Mouse (Mus musculus) adrenal gland, adult 10 weeks (tissue): ENCODE results near the gene H2-Eb1. TPM values are rescaled to one million over a fixed set of nuclear protein-coding genes. Genes with fewer than 3 reads are reported as not detected.

Source experiments
- polyA plus RNA-seq: library from polyadenylated mRNA; stranded (reverse); fragments of 350-450 nt; fragmentation: Illumina TruSeq; extraction: RNeasy Lipid Tissue Mini Kit (QIAGEN cat#74804); gene quantifications from one replicate; pipeline ENCODE4 v1.2.3, GENCODE M21; 2014; ENCODE audit warnings: low read depth, low replicate concordance

The H2-Eb1 gene
- polyA plus RNA-seq, result 2.9 TPM

GRCm38 (mm10) chr17:34305380-34306030 is at the start of gene H2-Eb1:
Gene H2-Eb1 (plus strand): TSS chr17:34305867.

DNA sequence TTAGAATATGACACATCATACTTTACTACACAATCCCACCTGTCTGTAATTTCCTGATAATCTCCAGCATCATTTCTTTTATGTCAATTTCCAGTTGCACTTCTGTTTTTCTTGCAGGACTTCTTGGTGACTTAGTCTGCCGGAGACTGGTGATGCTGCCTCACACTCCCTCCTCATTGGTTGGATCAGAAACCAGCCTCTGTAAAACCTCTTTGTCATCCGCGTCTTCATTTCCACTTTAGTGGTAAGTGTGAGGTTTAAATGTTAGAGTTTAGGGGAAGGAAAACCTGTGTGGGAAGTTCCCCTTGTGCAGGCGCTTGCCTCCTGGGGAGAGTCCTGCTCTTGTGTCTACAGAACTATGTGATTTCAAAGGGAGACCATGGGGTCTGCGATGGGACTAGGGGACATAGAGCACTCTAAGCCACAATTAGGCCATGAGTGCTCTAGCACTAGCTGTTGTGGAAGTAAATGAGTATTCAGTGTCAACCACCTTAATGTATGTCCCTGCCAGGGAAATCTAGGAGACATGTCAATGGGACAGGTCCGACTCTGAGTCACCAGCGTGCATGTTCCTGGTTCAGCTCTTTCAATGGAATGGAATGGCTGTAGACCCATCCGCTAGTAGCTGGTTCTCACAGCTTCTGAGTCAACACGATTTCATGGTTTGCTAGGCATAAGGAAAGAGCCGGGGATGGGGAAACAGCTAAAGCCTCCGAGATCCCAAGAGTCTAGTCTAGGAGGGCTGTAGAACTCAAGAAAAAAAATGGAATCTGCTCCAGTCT is 47.9 kb upstream of the H2-Eb1 start, which contains the start of gene H2-Ab1:
H2-Ab1 (plus strand) TSS at position 96 of the 782 bp plus-strand sequence.

DNA sequence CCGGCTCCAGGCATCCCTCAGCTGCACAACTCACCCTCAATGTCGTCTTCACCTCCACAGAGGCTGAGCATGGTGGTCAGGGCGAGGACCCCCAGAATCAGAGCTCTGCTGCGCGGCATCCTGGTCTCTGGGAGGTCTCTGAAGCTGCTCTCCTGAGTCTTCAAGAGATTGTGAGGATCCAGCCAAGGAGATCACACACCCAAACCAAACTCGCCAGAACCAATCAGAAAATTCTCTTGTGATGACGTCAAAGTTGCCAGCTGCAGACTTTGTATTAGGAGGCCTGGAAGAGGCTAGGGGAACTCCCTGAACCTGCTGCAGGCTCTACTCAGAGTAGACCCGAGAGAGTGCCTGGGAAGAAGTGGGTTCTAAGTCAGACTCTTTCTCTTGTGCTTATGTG is 18.0 kb upstream of the H2-Eb1 start, which contains the start of gene H2-Aa:
H2-Aa (minus strand) TSS at position 176 of the 400 bp plus-strand sequence.

GRCm38 (mm10) chr17:34325436-34325835 is 19.8 kb downstream of the H2-Eb1 start, which contains the start of gene H2-Eb2:
Gene H2-Eb2 (plus strand): TSS chr17:34325665.

DNA sequence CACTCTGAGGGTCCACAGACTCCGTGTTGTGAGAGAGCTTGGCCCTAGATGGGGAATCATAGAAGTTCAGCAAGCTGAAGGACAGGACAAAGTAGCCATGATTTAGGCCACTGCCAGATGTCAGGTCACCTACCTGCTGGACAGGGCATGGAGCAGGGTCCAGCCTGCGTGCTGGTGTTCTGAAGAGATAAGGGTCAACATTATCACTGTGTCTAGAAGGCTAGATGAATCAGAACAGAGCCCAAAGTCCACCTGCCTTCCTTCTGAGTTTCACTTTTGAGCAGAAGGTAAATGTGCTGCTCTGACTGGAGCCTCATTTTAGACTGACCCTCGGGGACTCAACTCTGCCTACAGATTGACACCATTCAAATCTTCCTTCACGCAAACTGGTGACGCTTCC is 48.9 kb downstream of the H2-Eb1 start, which contains the start of gene Btnl2:
Btnl2 (plus strand) TSS at position 284 of the 400 bp plus-strand sequence.

Other genes with a start within 250 kb of the H2-Eb1 start
- not detected for gene H2-Oa, start 213.5 kb upstream of the H2-Eb1 start, polyA plus RNA-seq
- gene H2-DMa, start 186.3 kb upstream of the H2-Eb1 start, polyA plus RNA-seq, result not detected
- 272 TPM for gene Brd2, start 183.2 kb upstream of the H2-Eb1 start, polyA plus RNA-seq
- not detected for gene H2-DMb2, start 162.6 kb upstream of the H2-Eb1 start, polyA plus RNA-seq
- gene H2-DMb1, start 152.8 kb upstream of the H2-Eb1 start, polyA plus RNA-seq, result 2.0 TPM
- gene Tap1, start 118.3 kb upstream of the H2-Eb1 start, polyA plus RNA-seq, result 2.2 TPM
- gene Psmb9, start 118.1 kb upstream of the H2-Eb1 start, polyA plus RNA-seq, result 2.9 TPM
- gene Psmb8, start 108.1 kb upstream of the H2-Eb1 start, polyA plus RNA-seq, result 1.2 TPM
- 0.64 TPM for gene Tap2, start 102.3 kb upstream of the H2-Eb1 start, polyA plus RNA-seq
- gene H2-Ob, start 67.0 kb upstream of the H2-Eb1 start, polyA plus RNA-seq, result 1.1 TPM
- 26.2 TPM for gene H2-Ab1, start 48.2 kb upstream of the H2-Eb1 start, polyA plus RNA-seq
- 42.5 TPM for gene H2-Aa, start 18.0 kb upstream of the H2-Eb1 start, polyA plus RNA-seq
- not detected for gene H2-Eb2, start 19.8 kb downstream of the H2-Eb1 start, polyA plus RNA-seq
- not detected for gene Btnl2, start 49.0 kb downstream of the H2-Eb1 start, polyA plus RNA-seq
- not detected for gene Btnl1, start 71.3 kb downstream of the H2-Eb1 start, polyA plus RNA-seq
- gene BC051142, start 93.0 kb downstream of the H2-Eb1 start, polyA plus RNA-seq, result 3.4 TPM
- gene Btnl4, start 171.5 kb downstream of the H2-Eb1 start, polyA plus RNA-seq, result not detected
- gene Btnl6, start 211.5 kb downstream of the H2-Eb1 start, polyA plus RNA-seq, result not detected